Mouse (Mus musculus) cerebellum, adult 8-10 months (tissue): ENCODE data around the gene Hadh.

Experiments
- DNase-seq: peaks from one replicate; pipeline ENCODE4 v3.0.0; 2022

Gene Hadh

DNA sequence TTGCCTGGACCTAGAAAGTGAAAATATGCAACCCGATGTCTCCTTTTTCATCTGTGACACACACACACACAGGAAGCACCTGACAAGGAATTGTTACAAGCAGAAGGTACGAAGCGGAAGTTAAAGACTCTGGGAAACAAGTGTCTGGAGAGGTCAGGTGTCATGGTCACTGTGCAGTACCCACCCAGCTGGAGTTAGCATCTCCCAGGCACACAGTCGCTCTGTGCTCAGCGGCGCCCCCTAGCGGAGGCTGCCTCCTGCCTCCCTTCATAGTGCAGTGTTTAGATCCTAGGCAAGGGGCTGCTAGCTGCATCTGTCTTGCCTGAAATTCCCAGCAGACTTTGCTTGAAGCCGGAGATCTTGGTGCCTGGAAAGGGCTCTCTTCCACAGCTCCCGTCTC, 57.1 kb downstream of the Hadh start:
- no peak for DNase-seq

- no peak for DNase-seq
Measured at GRCm38 (mm10) chr3:131214060-131214658, 57.7 kb downstream of the Hadh start.

GRCm38 (mm10) chr3:131212200-131212599, 59.7 kb downstream of the Hadh start:
- no peak for DNase-seq

GRCm38 (mm10) chr3:131208265-131208891, 63.5 kb downstream of the Hadh start:
- DNase-seq: no peak

DNA sequence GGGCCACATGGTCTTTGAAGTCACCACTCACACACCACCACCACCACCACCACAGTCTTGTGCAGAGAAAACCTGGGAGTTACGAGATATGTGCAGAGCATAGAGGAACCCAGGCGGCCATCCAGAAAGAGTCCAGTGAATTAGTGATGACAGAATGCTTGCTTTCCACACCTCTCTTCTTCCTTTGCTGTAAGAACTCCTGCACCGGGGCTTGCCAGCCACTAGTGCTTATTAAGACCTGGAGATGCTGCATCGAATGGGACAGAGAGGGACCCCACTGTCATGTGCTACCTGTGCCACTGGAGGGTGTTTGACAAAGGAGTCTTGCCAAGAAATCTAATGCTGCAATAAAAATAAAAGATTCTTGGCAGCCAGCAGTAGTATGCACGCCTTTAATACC, 64.1 kb downstream of the Hadh start:
- no peak for DNase-seq

GRCm38 (mm10) chr3:131202311-131202710, 69.6 kb downstream of the Hadh start:
- no peak for DNase-seq

- no peak for DNase-seq
Measured at GRCm38 (mm10) chr3:131199590-131200288, 72.2 kb downstream of the Hadh start.

- no peak for DNase-seq
Measured at GRCm38 (mm10) chr3:131198991-131199390, 72.9 kb downstream of the Hadh start.

- DNase-seq: no peak
Measured at GRCm38 (mm10) chr3:131196507-131197019, 75.3 kb downstream of the Hadh start.

DNA sequence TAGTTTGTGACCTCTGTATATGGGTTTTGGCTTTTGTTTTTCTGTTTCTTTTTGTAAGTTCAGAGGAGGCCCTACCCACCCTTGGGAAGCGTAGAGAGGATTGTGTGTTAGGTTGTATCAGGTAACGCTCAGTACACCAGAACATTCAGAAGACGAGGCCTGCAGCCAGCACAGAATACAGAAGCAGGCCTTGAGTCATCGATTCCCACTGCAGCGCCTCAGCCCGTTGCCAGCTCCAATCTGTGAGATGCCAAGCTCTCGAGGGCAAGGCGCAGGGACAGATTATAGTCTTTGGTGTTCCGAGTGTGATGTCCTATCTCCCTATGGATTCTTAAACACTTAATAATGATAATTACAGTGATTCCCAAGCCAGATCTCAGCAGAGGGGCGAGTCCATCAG, 75.9 kb downstream of the Hadh start:
- DNase-seq: no peak

GRCm38 (mm10) chr3:131191454-131191853, 80.4 kb downstream of the Hadh start:
- DNase-seq: no peak

DNA sequence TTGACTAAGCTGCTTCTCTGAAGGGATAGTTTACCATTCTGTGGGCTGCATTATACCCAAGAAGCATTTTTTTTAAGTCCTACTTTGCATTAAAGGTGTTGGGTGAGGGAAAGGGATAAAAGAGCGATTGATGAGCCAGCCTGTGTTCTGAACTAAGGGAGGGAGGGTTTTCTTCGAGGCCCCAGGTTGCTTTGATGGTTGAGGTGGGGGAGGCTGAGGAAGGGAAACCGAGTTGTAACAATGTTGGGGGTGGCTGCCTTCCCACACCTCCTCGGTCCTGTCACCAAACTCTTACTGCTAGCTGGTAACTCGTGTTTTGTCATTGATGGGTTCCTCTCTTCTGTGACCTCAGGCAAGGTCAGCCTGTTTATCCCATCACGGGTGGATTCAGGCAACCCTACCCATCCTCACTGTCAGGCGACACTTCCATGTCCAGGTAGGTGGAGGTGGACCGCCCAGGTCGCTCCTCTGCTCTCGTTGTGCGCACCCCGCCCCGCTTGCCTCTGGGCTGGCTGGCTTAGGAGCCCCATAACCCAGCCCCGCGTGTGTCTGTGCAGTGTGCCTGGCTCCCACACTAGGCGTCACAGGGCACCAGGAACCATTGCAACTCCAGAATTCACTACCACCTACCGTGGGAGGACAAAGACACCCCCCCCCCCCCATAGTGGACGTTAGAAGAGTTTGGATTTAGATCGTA, 81.1 kb downstream of the Hadh start:
- DNase-seq: no peak

DNA sequence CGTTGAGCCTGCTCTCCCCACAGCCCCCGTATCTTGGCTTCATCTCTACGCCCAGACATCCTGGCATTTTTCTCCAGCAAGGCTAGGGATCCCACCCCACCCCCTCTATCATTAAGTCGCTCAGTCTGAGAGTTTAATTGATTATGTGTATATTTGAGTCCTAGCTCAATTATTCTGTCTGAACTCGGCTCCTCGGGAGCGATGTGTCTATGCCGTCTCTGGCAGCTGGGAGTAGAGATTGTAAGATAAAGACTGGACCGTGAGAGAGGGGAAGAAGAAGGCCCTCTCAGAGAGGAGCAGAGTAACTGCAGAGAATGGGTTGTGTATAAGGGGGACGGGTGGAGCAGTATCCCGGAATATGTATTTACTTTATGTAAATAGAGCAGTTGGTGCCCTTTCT, 81.7 kb downstream of the Hadh start:
- no peak for DNase-seq

GRCm38 (mm10) chr3:131186193-131186592, 85.7 kb downstream of the Hadh start:
- no peak for DNase-seq
